In genomic region chr12:112025457-112025856, GRCm38 (mm10) we compare ENCODE assay signal across 42 mouse cellular contexts. TPM values are rescaled to one million over a fixed set of nuclear protein-coding genes. Genes with fewer than 3 reads are reported as not detected.
"Had no signal": no experiment of that assay in that cellular context is flagged by ENCODE, and none has a peak within 500 bp of the region (broad histone marks: within the 10 kb centered on the region; RNA-seq: fewer than 3 reads in every experiment).

No protein-coding gene starts in this region.

- DNase-seq: heart, postnatal 14 days; heart, postnatal 36 days; heart, postnatal 4 days; kidney, adult 11 months; kidney, adult 18-20 months; kidney, adult 2 months; kidney, adult 8-10 months; kidney, adult 9 months; kidney, postnatal 10 days; kidney, postnatal 14 days; kidney, postnatal 25 days; kidney, postnatal 36 days; kidney, postnatal 4 days; layer of hippocampus, adult 9-11 months; layer of hippocampus, postnatal 36 days had no signal

- H3K9ac ChIP-seq: heart, embryonic 12.5 days; heart, embryonic 13.5 days; heart, embryonic 15.5 days; hindbrain, embryonic 12.5 days; hindbrain, embryonic 13.5 days; hindbrain, embryonic 14.5 days; hindbrain, embryonic 15.5 days; intestine, embryonic 15.5 days; kidney, embryonic 15.5 days had no signal

- H3K9me3 ChIP-seq: heart, embryonic 15.5 days; hindbrain, embryonic 15.5 days; intestine, embryonic 15.5 days had no signal

- H3K4me1 ChIP-seq: heart, embryonic 12.5 days; heart, embryonic 13.5 days; heart, embryonic 15.5 days; hindbrain, embryonic 10.5 days; hindbrain, embryonic 12.5 days; hindbrain, embryonic 13.5 days; hindbrain, embryonic 15.5 days; intestine, embryonic 15.5 days; kidney, embryonic 15.5 days had no signal

- H3K4me3 ChIP-seq: heart, embryonic 10.5 days; heart, embryonic 12.5 days; heart, embryonic 13.5 days; heart, embryonic 15.5 days; hindbrain, embryonic 10.5 days; hindbrain, embryonic 12.5 days; hindbrain, embryonic 13.5 days; hindbrain, embryonic 15.5 days; intestine, embryonic 15.5 days; kidney, embryonic 15.5 days; layer of hippocampus, adult 2 months had no signal

- ATAC-seq: hindbrain, embryonic 16.5 days; hindbrain, postnatal 0 days; inflammation-experienced regulatory T-cells, adult 6 months; intestine, embryonic 15.5 days; intestine, embryonic 16.5 days; intestine, postnatal 0 days had no signal

- H3K27me3 ChIP-seq: heart, embryonic 12.5 days; heart, embryonic 13.5 days; heart, embryonic 15.5 days; hindbrain, embryonic 12.5 days; hindbrain, embryonic 13.5 days; hindbrain, embryonic 15.5 days; intestine, embryonic 15.5 days; kidney, embryonic 15.5 days had no signal

- H3K27ac ChIP-seq: heart, embryonic 10.5 days; heart, embryonic 13.5 days; heart, embryonic 15.5 days; hindbrain, embryonic 10.5 days; hindbrain, embryonic 12.5 days; hindbrain, embryonic 13.5 days; hindbrain, embryonic 14.5 days; hindbrain, embryonic 15.5 days; hindbrain, postnatal 0 days; intestine, embryonic 15.5 days; kidney, embryonic 15.5 days; kidney, postnatal 0 days; layer of hippocampus, adult 2 months had no signal

- H3K36me3 ChIP-seq: heart, embryonic 12.5 days; heart, embryonic 13.5 days; heart, embryonic 15.5 days; hindbrain, embryonic 10.5 days; hindbrain, embryonic 12.5 days; hindbrain, embryonic 13.5 days; hindbrain, embryonic 15.5 days; intestine, embryonic 15.5 days; kidney, embryonic 15.5 days had no signal

- H3K4me2 ChIP-seq: heart, embryonic 12.5 days; heart, embryonic 13.5 days; heart, embryonic 15.5 days; hindbrain, embryonic 12.5 days; hindbrain, embryonic 13.5 days; hindbrain, embryonic 14.5 days; hindbrain, embryonic 15.5 days; intestine, embryonic 15.5 days; kidney, embryonic 15.5 days had no signal

RNA-seq across cellular contexts. Expression of gene Rd3l, which starts 44.3 kb away (rescaled TPM):
- total RNA-seq: hematopoietic stem cell, adult 5-6 weeks; layer of hippocampus, adult 2 months; layer of hippocampus, adult 8-10 months; layer of hippocampus, postnatal 10 days; layer of hippocampus, postnatal 25 days; layer of hippocampus, postnatal 36 days had no signal
- polyA plus RNA-seq: hindbrain, embryonic 10.5 days; hindbrain, embryonic 11.5 days; hindbrain, embryonic 12.5 days; hindbrain, embryonic 13.5 days; hindbrain, embryonic 14.5 days; hindbrain, embryonic 15.5 days; hindbrain, embryonic 16.5 days; hindbrain, postnatal 0 days; inflammation-experienced regulatory T-cells, adult 6 months; intestine, embryonic 14.5 days; intestine, embryonic 15.5 days; intestine, embryonic 16.5 days; intestine, postnatal 0 days; kidney, adult 2 months; kidney, embryonic 14.5 days; kidney, embryonic 15.5 days; kidney, embryonic 16.5 days; kidney, postnatal 0 days; large intestine, adult 2 months had no signal

RNA-seq across cellular contexts. Expression of gene Tdrd9, which starts 54.1 kb away (rescaled TPM):
- polyA plus RNA-seq: kidney, adult 2 months had no signal
